Comparison of ENCODE assay signal across 8 mouse cellular contexts in the genomic region with DNA sequence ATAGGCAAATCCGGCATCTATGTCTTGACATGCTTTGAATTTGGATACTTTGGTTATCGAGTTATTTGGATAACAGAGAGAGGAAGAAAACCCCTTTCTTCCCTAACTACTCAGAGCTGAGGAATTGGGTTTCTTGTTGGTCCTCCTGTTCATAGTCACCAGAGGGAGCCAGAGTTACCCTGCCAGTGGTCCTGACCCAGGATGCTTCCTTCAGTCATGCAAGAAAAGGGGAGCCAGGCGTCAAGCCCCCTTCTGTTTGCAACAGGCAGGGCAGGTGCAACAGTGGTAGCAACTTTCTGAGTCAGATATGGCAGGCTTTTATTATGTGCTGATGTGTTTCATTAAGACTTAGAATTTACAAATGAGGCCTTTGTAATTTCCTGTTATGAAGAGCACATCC.
DNase-seq lines count a peak whose midpoint lies in the region; ATAC-seq and TF ChIP-seq lines count a peak whose summit lies in the region.

No protein-coding gene starts in this region.

- H3K27ac ChIP-seq in gastrocnemius, adult 2 months = no peak overlapping the region

- no peak for DNase-seq in gastrocnemius, adult 2 months
- DNase-seq in gastrocnemius, adult 18-20 months (ENCODE audit: low spot score) = no peak
- DNase-seq in right cerebral cortex, postnatal 10 days (ENCODE audit: low spot score in 2 of 2) = peak; percentile 28 to 29
- DNase-seq in right cerebral cortex, postnatal 25 days = no peak
- DNase-seq in embryo, embryonic 11 days = peak; percentile 62
- DNase-seq in retina, embryonic 14.5 days (ENCODE audit: low spot score) = peak; percentile 55
- no peak for DNase-seq in c-Kit-positive CD71-positive TER-119-positive erythroid progenitor cells, embryonic 14.5 days (ENCODE audit: low spot score)

- H3K4me3 ChIP-seq in gastrocnemius, adult 2 months = no peak overlapping the region

- peak; percentile 40 for TF ChIP-seq CTCF in gastrocnemius, adult 2 months (IDR thresholded peaks at IDR 0.05)

- intact Hi-C loops in gastrocnemius, adult 2 months (cut with DNase I) = no loop called here

- peak; percentile 35 for ATAC-seq in inflammation-experienced regulatory T-cells, adult 6 months

Comparison
In these comparisons a context has a peak if more than half of its experiments do, and no peak if none do; other contexts are left out.
1. DNase-seq: peak in right cerebral cortex, postnatal 10 days (2 of 2), embryo, embryonic 11 days (single experiment) and retina, embryonic 14.5 days (single experiment); none in gastrocnemius, adult 2 months (single experiment), gastrocnemius, adult 18-20 months (single experiment), right cerebral cortex, postnatal 25 days (single experiment) and c-Kit-positive CD71-positive TER-119-positive erythroid progenitor cells, embryonic 14.5 days (single experiment).